Mouse (Mus musculus): ENCODE measurements around the gene Smo. TPM values are rescaled to one million over a fixed set of nuclear protein-coding genes. Genes with fewer than 3 reads are reported as not detected.

Gene Smo
- polyA plus RNA-seq, 1 experiment from 2014 or later = 22.1 TPM

DNA sequence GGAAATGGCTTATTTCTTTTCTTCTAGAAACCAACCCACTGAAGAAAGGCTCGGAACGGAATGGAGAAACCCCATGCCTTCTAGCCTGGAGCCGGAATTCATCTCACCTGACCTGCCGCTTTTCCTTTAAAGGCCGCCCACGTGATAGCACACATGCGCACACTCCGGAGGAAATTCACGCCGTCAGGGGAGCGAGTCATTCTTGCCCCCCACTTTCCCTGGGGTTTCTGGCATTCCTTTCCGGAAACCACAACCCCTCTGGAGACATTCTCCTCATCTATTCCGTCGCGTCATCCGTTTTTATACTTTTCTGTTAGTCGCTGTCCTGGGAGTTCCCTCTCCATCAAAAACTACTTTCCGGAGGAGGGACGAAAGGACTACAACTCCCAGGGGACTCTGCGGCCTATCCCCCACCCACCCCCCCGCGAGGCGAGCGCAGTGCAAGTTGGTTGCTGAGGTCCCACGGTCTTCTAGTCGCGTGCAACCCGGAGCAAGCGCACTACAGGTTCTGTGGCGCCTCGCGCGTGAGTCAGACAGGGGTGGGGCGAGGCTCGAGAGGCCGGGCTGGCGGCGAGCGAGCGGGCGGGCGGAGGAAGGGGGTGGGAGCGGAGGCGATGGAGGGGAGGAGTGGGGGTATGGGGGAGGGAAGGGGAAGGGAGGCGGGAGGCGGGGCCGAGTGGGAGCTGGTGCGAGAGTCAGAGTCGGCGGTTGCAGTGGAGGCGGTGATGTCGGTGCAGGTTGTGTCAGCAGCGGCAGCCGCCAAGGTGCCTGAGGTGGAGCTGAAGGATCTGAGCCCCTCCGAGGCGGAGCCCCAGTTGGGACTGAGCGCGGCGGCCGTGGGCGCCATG, 32.7 kb downstream of the Smo start, which contains the start of gene Ahcyl2:
TSS of gene Ahcyl2 (plus strand) at position 199 of the 848 bp plus-strand sequence.
- WGBS = under 1% methylated on average over 55 of the region's 61 CpGs
- Histone ChIP-seq H3K9me3 (ENCODE audit: control insufficient read depth, low read length) (no peaks in the 10 kb centered on the region), H3K27me3 (ENCODE audit: control insufficient read depth, insufficient read depth, low read length) (no peaks in the 10 kb centered on the region), H3K36me3 (ENCODE audit: control insufficient read depth, insufficient read depth, low read length) (no peaks in the 10 kb centered on the region), H3K4me2 (ENCODE audit: low read length) (peak within 1 kb of the TSS; percentile 68), H3K4me1 (ENCODE audit: control insufficient read depth in 2 of 2, insufficient read depth in 2 of 2, low read length in 2 of 2) (peaks cover 0 to 7% of the 10 kb centered on the region in 2 experiments; a peak in 2 of 4 replicates), H3K4me3 (ENCODE audit: control insufficient read depth in 1 of 2, insufficient read depth in 1 of 2, low read depth in 1 of 2, low read length in 2 of 2) (peak within 1 kb of the TSS; percentile 87 to 94), H3K9ac (ENCODE audit: low read length) (peak within 1 kb of the TSS; percentile 93), H3K27ac (replicated peaks in 1 of 2; ENCODE audit: control insufficient read depth in 1 of 2, insufficient read depth in 1 of 2, low read depth in 2 of 2, low read length in 2 of 2) (peak within 1 kb of the TSS; percentile 74 to 88)
- ATAC-seq (ENCODE audit: insufficient number of reproducible peaks, insufficient read depth, low FRiP score, low read depth) = peak; percentile 98

DNA sequence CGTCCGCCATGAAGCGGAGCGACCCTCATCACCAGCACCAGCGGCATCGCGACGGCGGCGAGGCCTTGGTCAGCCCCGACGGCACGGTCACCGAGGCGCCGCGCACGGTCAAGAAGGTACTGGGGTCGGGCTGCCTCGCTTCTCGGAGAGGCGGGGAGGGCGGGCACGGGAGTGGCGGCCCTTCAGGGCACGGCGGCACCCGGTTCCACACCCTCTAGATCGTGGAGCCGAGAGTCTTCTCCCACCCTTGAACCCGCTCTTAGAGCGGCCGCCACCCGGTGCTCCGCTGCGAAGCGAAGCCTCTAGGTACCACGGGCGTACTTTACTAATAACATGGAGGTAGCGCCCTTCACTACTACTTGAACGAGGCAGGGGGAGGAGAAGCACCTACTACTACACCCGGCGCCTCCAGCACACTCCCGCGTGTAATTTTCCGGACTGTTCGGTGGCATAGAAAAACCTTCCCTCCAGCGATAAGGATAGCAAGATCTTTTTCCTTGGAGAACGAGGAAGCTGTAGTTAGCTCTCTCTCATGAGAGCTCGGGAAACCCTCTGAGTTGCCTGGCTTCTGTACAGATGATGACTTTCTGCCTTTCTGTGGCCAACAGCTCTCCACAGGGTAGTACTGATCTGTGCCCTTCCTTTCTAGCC, 33.6 kb downstream of the Smo start:
- H3K27ac ChIP-seq (replicated peaks in 1 of 2; ENCODE audit: control insufficient read depth in 1 of 2, insufficient read depth in 1 of 2, low read depth in 2 of 2, low read length in 2 of 2) = peak overlapping the region; percentile 74 to 88
- no peaks in the 10 kb centered on the region for H3K36me3 ChIP-seq (ENCODE audit: control insufficient read depth, insufficient read depth, low read length)
- peak; percentile 59 for ATAC-seq (ENCODE audit: insufficient number of reproducible peaks, insufficient read depth, low FRiP score, low read depth)
- WGBS = under 1% methylated on average over 48 of the region's 50 CpGs
- H3K4me2 ChIP-seq (ENCODE audit: low read length) = peak overlapping the region; percentile 68
- H3K4me1 ChIP-seq (ENCODE audit: control insufficient read depth in 2 of 2, insufficient read depth in 2 of 2, low read length in 2 of 2) = peaks cover 0 to 7% of the 10 kb centered on the region in 2 experiments; a peak in 2 of 4 replicates
- no peaks in the 10 kb centered on the region for H3K27me3 ChIP-seq (ENCODE audit: control insufficient read depth, insufficient read depth, low read length)
- H3K4me3 ChIP-seq (ENCODE audit: control insufficient read depth in 1 of 2, insufficient read depth in 1 of 2, low read depth in 1 of 2, low read length in 2 of 2) = peak overlapping the region; percentile 87 to 94
- no peaks in the 10 kb centered on the region for H3K9me3 ChIP-seq (ENCODE audit: control insufficient read depth, low read length)
- H3K9ac ChIP-seq (ENCODE audit: low read length) = peak overlapping the region; percentile 93

GRCm38 (mm10) chr6:29770672-29771321, 35.5 kb downstream of the Smo start:
- ATAC-seq (ENCODE audit: insufficient number of reproducible peaks, insufficient read depth, low FRiP score, low read depth) = no peak
- Histone ChIP-seq H3K4me2 (ENCODE audit: low read length) (no peak overlapping the region), H3K36me3 (ENCODE audit: control insufficient read depth, insufficient read depth, low read length) (no peaks in the 10 kb centered on the region), H3K4me3 (ENCODE audit: control insufficient read depth in 1 of 2, insufficient read depth in 1 of 2, low read depth in 1 of 2, low read length in 2 of 2) (no peak overlapping the region), H3K4me1 (ENCODE audit: control insufficient read depth in 2 of 2, insufficient read depth in 2 of 2, low read length in 2 of 2) (peaks cover 0 to 7% of the 10 kb centered on the region in 2 experiments; a peak in 2 of 4 replicates), H3K27me3 (ENCODE audit: control insufficient read depth, insufficient read depth, low read length) (no peaks in the 10 kb centered on the region), H3K9ac (ENCODE audit: low read length) (no peak overlapping the region), H3K27ac (replicated peaks in 1 of 2; ENCODE audit: control insufficient read depth in 1 of 2, insufficient read depth in 1 of 2, low read depth in 2 of 2, low read length in 2 of 2) (no peak overlapping the region), H3K9me3 (ENCODE audit: control insufficient read depth, low read length) (no peaks in the 10 kb centered on the region)
- 60% methylated on average over 2 of the region's 2 CpGs for WGBS

DNA sequence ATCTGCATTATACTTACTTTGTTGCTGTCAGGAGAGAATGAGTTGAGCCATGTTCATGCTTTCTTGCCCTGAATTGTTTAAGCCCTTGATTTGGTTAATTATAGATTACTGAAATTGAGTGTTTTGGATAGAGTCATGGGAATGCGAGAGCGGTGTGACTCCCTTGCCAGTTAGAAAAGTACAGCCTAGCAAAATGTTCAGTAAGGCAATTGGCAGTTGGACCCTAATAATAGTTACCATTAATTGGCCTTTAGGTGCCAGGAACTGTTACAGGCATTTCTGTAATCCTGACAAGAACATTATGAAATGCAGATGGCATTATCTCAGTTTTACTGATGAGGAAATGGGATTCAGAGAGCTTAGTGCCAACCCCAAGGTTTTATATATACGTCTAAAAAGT, 36.9 kb downstream of the Smo start:
- Histone ChIP-seq H3K4me3 (ENCODE audit: control insufficient read depth in 1 of 2, insufficient read depth in 1 of 2, low read depth in 1 of 2, low read length in 2 of 2) (no peak overlapping the region), H3K36me3 (ENCODE audit: control insufficient read depth, insufficient read depth, low read length) (no peaks in the 10 kb centered on the region), H3K9me3 (ENCODE audit: control insufficient read depth, low read length) (no peaks in the 10 kb centered on the region), H3K4me2 (ENCODE audit: low read length) (no peak overlapping the region), H3K4me1 (ENCODE audit: control insufficient read depth in 2 of 2, insufficient read depth in 2 of 2, low read length in 2 of 2) (peaks cover 0 to 7% of the 10 kb centered on the region in 2 experiments; a peak in 2 of 4 replicates), H3K27me3 (ENCODE audit: control insufficient read depth, insufficient read depth, low read length) (no peaks in the 10 kb centered on the region), H3K9ac (ENCODE audit: low read length) (no peak overlapping the region), H3K27ac (replicated peaks in 1 of 2; ENCODE audit: control insufficient read depth in 1 of 2, insufficient read depth in 1 of 2, low read depth in 2 of 2, low read length in 2 of 2) (no peak overlapping the region)
- 92% methylated on average over 3 of the region's 3 CpGs for WGBS
- ATAC-seq (ENCODE audit: insufficient number of reproducible peaks, insufficient read depth, low FRiP score, low read depth) = no peak

DNA sequence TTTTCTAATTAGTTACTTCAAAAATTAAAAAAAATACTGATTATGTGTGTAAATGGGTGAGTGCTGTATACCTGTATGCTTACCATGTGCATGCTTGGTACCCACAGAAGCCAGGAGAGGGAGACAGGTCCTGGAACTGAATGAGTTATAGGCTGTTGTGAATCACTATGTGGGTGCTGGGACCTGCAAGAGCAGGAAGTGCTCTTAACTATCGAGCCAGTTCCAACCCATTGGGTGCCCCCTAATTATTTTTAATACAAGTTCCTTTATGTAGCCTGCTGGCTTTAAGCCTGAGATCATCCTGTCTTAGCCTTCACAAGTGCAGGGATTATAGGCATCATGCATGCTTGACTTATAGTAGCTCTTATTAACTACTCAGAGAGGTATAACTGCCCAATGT, 38.9 kb downstream of the Smo start:
- peaks cover 0 to 7% of the 10 kb centered on the region in 2 experiments; a peak in 2 of 4 replicates for H3K4me1 ChIP-seq (ENCODE audit: control insufficient read depth in 2 of 2, insufficient read depth in 2 of 2, low read length in 2 of 2)
- H3K4me3 ChIP-seq (ENCODE audit: control insufficient read depth in 1 of 2, insufficient read depth in 1 of 2, low read depth in 1 of 2, low read length in 2 of 2) = no peak overlapping the region
- no peak for ATAC-seq (ENCODE audit: insufficient number of reproducible peaks, insufficient read depth, low FRiP score, low read depth)
- no peak overlapping the region for H3K27ac ChIP-seq (replicated peaks in 1 of 2; ENCODE audit: control insufficient read depth in 1 of 2, insufficient read depth in 1 of 2, low read depth in 2 of 2, low read length in 2 of 2)
- no peaks in the 10 kb centered on the region for H3K9me3 ChIP-seq (ENCODE audit: control insufficient read depth, low read length)
- no peaks in the 10 kb centered on the region for H3K36me3 ChIP-seq (ENCODE audit: control insufficient read depth, insufficient read depth, low read length)
- no peak overlapping the region for H3K9ac ChIP-seq (ENCODE audit: low read length)
- H3K27me3 ChIP-seq (ENCODE audit: control insufficient read depth, insufficient read depth, low read length) = no peaks in the 10 kb centered on the region
- WGBS = 86% methylated on average over 1 of the region's 1 CpGs
- H3K4me2 ChIP-seq (ENCODE audit: low read length) = no peak overlapping the region

- H3K27ac ChIP-seq (replicated peaks in 1 of 2; ENCODE audit: control insufficient read depth in 1 of 2, insufficient read depth in 1 of 2, low read depth in 2 of 2, low read length in 2 of 2) = no peak overlapping the region
- H3K4me1 ChIP-seq (ENCODE audit: control insufficient read depth in 2 of 2, insufficient read depth in 2 of 2, low read length in 2 of 2) = no peaks in the 10 kb centered on the region
- H3K27me3 ChIP-seq (ENCODE audit: control insufficient read depth, insufficient read depth, low read length) = no peaks in the 10 kb centered on the region
- 94% methylated on average over 1 of the region's 1 CpGs for WGBS
- H3K4me3 ChIP-seq (ENCODE audit: control insufficient read depth in 1 of 2, insufficient read depth in 1 of 2, low read depth in 1 of 2, low read length in 2 of 2) = no peak overlapping the region
- no peaks in the 10 kb centered on the region for H3K9me3 ChIP-seq (ENCODE audit: control insufficient read depth, low read length)
- no peak for ATAC-seq (ENCODE audit: insufficient number of reproducible peaks, insufficient read depth, low FRiP score, low read depth)
- H3K9ac ChIP-seq (ENCODE audit: low read length) = no peak overlapping the region
- no peaks in the 10 kb centered on the region for H3K36me3 ChIP-seq (ENCODE audit: control insufficient read depth, insufficient read depth, low read length)
- no peak overlapping the region for H3K4me2 ChIP-seq (ENCODE audit: low read length)
Measured at GRCm38 (mm10) chr6:29775609-29776008, 40.3 kb downstream of the Smo start.

GRCm38 (mm10) chr6:29776542-29777237, 41.4 kb downstream of the Smo start:
- no peak overlapping the region for H3K4me2 ChIP-seq (ENCODE audit: low read length)
- 65% methylated on average over 4 of the region's 4 CpGs for WGBS
- no peaks in the 10 kb centered on the region for H3K4me1 ChIP-seq (ENCODE audit: control insufficient read depth in 2 of 2, insufficient read depth in 2 of 2, low read length in 2 of 2)
- no peaks in the 10 kb centered on the region for H3K27me3 ChIP-seq (ENCODE audit: control insufficient read depth, insufficient read depth, low read length)
- H3K9ac ChIP-seq (ENCODE audit: low read length) = no peak overlapping the region
- H3K4me3 ChIP-seq (ENCODE audit: control insufficient read depth in 1 of 2, insufficient read depth in 1 of 2, low read depth in 1 of 2, low read length in 2 of 2) = no peak overlapping the region
- no peak overlapping the region for H3K27ac ChIP-seq (replicated peaks in 1 of 2; ENCODE audit: control insufficient read depth in 1 of 2, insufficient read depth in 1 of 2, low read depth in 2 of 2, low read length in 2 of 2)
- H3K36me3 ChIP-seq (ENCODE audit: control insufficient read depth, insufficient read depth, low read length) = no peaks in the 10 kb centered on the region
- ATAC-seq (ENCODE audit: insufficient number of reproducible peaks, insufficient read depth, low FRiP score, low read depth) = no peak
- H3K9me3 ChIP-seq (ENCODE audit: control insufficient read depth, low read length) = no peaks in the 10 kb centered on the region
